Comparison of ENCODE assay signal across 29 mouse cellular contexts in the genomic region with DNA sequence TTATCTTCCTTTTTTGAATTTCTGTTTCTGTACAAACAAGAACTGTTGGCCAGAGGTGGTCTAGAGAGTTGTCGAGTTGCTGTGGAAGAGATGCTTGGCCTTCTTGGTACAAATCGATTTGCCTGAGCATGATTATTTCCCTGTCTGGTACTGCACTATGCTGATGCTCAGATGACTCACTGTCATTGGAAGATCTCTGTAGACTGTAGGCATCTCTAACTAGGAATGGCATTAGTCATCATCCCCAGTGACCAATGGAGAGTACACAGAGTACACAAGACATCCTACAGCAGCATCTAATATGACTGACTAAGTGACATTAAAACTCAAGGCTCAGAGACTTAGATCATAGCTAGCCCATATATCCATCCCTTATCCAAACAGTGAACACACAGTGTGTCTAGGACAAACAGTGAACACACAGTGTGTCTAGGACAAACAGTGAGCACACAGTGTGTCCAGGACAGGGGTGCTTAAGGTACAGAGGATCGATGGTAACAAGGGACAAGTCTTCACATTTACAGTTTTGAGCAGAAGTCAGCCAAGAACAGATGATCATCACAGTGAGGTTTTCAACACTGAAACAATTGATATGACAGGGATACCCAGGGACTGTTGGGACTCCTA. TPM values are rescaled to one million over a fixed set of nuclear protein-coding genes. Genes with fewer than 3 reads are reported as not detected.
A peak's percentile ranks its signal among the peaks of the same experiment; 100 is the strongest.
DNase-seq lines count a peak whose midpoint lies in the region; ATAC-seq and TF ChIP-seq lines count a peak whose summit lies in the region.
"Had no signal": no experiment of that assay in that cellular context is flagged by ENCODE, and none has a peak within 500 bp of the region (broad histone marks: within the 10 kb centered on the region; RNA-seq: fewer than 3 reads in every experiment).

No protein-coding gene starts in this region.

- H3K4me2 ChIP-seq in intestine, postnatal 0 days (replicated peaks; ENCODE audit: low read depth) = no peak overlapping the region
- H3K4me2 ChIP-seq: forebrain, embryonic 12.5 days; heart, embryonic 15.5 days; liver, embryonic 13.5 days had no signal

- H3K27ac ChIP-seq in MEL (ENCODE audit: control insufficient read depth, low read depth, low read length) = no peak overlapping the region
- no peak overlapping the region for H3K27ac ChIP-seq in intestine, postnatal 0 days (ENCODE audit: low read depth, low read length)
- no peak overlapping the region for H3K27ac ChIP-seq in limb, embryonic 10.5 days
- H3K27ac ChIP-seq: forebrain, embryonic 12.5 days; heart, embryonic 10.5 days; heart, embryonic 15.5 days; hindbrain, postnatal 0 days; liver, embryonic 13.5 days; macrophage had no signal

- peaks cover 14% of the 10 kb centered on the region for H3K79me2 ChIP-seq in MEL (ENCODE audit: control insufficient read depth, insufficient read depth, low read length, poor library complexity)

- TF ChIP-seq POLR2A in MEL (IDR thresholded peaks at IDR 0.05; ENCODE audit: control insufficient read depth in 1 of 2, insufficient read depth in 1 of 2, low read depth in 1 of 2, low read length in 2 of 2, poor library complexity in 1 of 2) = no peak

- no peak overlapping the region for H3K9ac ChIP-seq in MEL (ENCODE audit: control insufficient read depth, low read depth, low read length, poor library complexity, severe bottlenecking)
- H3K9ac ChIP-seq in intestine, postnatal 0 days (ENCODE audit: low read depth, low read length) = no peak overlapping the region
- H3K9ac ChIP-seq: forebrain, embryonic 12.5 days; forebrain, postnatal 0 days; heart, embryonic 15.5 days; liver, embryonic 13.5 days had no signal

- H3K4me1 ChIP-seq in MEL (ENCODE audit: control insufficient read depth in 1 of 2, insufficient read depth in 2 of 2, low read length in 2 of 2) = peaks cover 14 to 15% of the 10 kb centered on the region in 2 experiments
- 0 out of 2 replicates have a peak, but pooled peaks cover 9% of the 10 kb centered on the region for H3K4me1 ChIP-seq in intestine, postnatal 0 days (replicated peaks; ENCODE audit: control insufficient read depth, insufficient read depth, low read length)
- H3K4me1 ChIP-seq in limb, embryonic 10.5 days = peaks cover 8% of the 10 kb centered on the region

- no peak for TF ChIP-seq RAD21 in MEL (IDR thresholded peaks at IDR 0.05; ENCODE audit: low read depth, low read length)

- H3K4me3 ChIP-seq in MEL (ENCODE audit: control insufficient read depth in 1 of 2, insufficient read depth in 1 of 2, low read depth in 2 of 2, low read length in 2 of 2) = no peak overlapping the region
- no peak overlapping the region for H3K4me3 ChIP-seq in intestine, postnatal 0 days (ENCODE audit: low read depth, low read length)
- no peak overlapping the region for H3K4me3 ChIP-seq in limb, embryonic 10.5 days
- H3K4me3 ChIP-seq: forebrain, embryonic 12.5 days; heart, embryonic 10.5 days; heart, embryonic 15.5 days; liver, embryonic 13.5 days had no signal

- no peak for TF ChIP-seq CTCF in MEL (IDR thresholded peaks at IDR 0.05 in 2 of 3, conservative IDR thresholded peaks at IDR 0.05 in 1 of 3; ENCODE audit: control insufficient read depth in 1 of 3, insufficient read depth in 1 of 3, low read depth in 2 of 3, low read length in 3 of 3, poor library complexity in 1 of 3, severe bottlenecking in 1 of 3)
- no peak for TF ChIP-seq CTCF in intestine, postnatal 0 days (IDR thresholded peaks at IDR 0.05; ENCODE audit: low read depth)

- no peak for ATAC-seq in intestine, postnatal 0 days
- ATAC-seq: forebrain, postnatal 0 days; hindbrain, postnatal 0 days; intestine, embryonic 16.5 days; lung, postnatal 0 days had no signal

- H3K9me3 ChIP-seq in MEL (replicated peaks; ENCODE audit: insufficient read depth, low read length) = no peaks in the 10 kb centered on the region
- H3K9me3 ChIP-seq in intestine, postnatal 0 days (ENCODE audit: control insufficient read depth) = no peaks in the 10 kb centered on the region
- H3K9me3 ChIP-seq in limb, embryonic 10.5 days (replicated peaks) = no peaks in the 10 kb centered on the region
- H3K9me3 ChIP-seq: forebrain, embryonic 12.5 days; heart, embryonic 10.5 days; heart, embryonic 15.5 days; liver, embryonic 13.5 days had no signal

- TF ChIP-seq EP300 in MEL (IDR thresholded peaks at IDR 0.05; ENCODE audit: low read depth in 1 of 2, low read length in 2 of 2) = no peak

- intact Hi-C loops in left cerebral cortex, postnatal 10 days (cut with DNase I) = no loop called here

- WGBS in intestine, postnatal 0 days = 94% methylated on average over 3 of the region's 3 CpGs
- 94% methylated on average over 3 of the region's 3 CpGs for WGBS in limb, embryonic 10.5 days

- peak; percentile 13 for DNase-seq in right cerebral cortex, adult 18-20 months
- DNase-seq in right cerebral cortex, postnatal 25 days = no peak
- DNase-seq in MEL (ENCODE audit: low read depth, low spot score) = no peak
- DNase-seq in brain, adult 2 months (ENCODE audit: low read depth, low spot score) = peak; percentile 72
- no peak for DNase-seq in left cerebral cortex, postnatal 10 days (ENCODE audit: extremely low spot score in 1 of 2, low spot score in 2 of 2)
- no peak for DNase-seq in limb, embryonic 10.5 days (ENCODE audit: low spot score)
- DNase-seq: adrenal gland, postnatal 25 days; cerebellum, adult 2 months; cerebellum, postnatal 14 days; forebrain, postnatal 0 days; gastrocnemius, postnatal 14 days; heart, adult 11 months; kidney, adult 9 months; kidney, postnatal 10 days; layer of hippocampus, adult 9-11 months; liver, embryonic 13.5 days; lung, adult 18-20 months; midbrain, embryonic 14.5 days; right cerebral cortex, postnatal 14 days; spleen, adult 18-20 months; thymus, postnatal 25 days had no signal

- H3K36me3 ChIP-seq in MEL (ENCODE audit: control insufficient read depth in 1 of 2, insufficient read depth in 2 of 2, low read length in 2 of 2) = peaks cover 2 to 19% of the 10 kb centered on the region in 2 experiments; a peak in 3 of 4 replicates
- no peaks in the 10 kb centered on the region for H3K36me3 ChIP-seq in intestine, postnatal 0 days (ENCODE audit: control insufficient read depth, insufficient read depth)
- 0 out of 2 replicates have a peak, but pooled peaks cover 8% of the 10 kb centered on the region for H3K36me3 ChIP-seq in limb, embryonic 10.5 days
- H3K36me3 ChIP-seq: forebrain, embryonic 12.5 days; heart, embryonic 10.5 days; heart, embryonic 15.5 days had no signal

- H3K27me3 ChIP-seq in MEL (ENCODE audit: control insufficient read depth in 1 of 2, insufficient read depth in 2 of 2, low read length in 2 of 2) = no peaks in the 10 kb centered on the region
- H3K27me3 ChIP-seq in intestine, postnatal 0 days (replicated peaks; ENCODE audit: control insufficient read depth, insufficient read depth, low read length) = no peaks in the 10 kb centered on the region
- H3K27me3 ChIP-seq in limb, embryonic 10.5 days (ENCODE audit: low read depth, poor library complexity, severe bottlenecking) = no peaks in the 10 kb centered on the region
- H3K27me3 ChIP-seq: forebrain, embryonic 12.5 days; heart, embryonic 15.5 days; liver, embryonic 13.5 days had no signal

TF ChIP-seq in MEL, 35 proteins besides CTCF, POLR2A, EP300 and RAD21:
- TF ChIP-seq NELFE (IDR thresholded peaks at IDR 0.05; ENCODE audit: low read depth, low read length) (0 out of 2 replicates have a peak, but pooled peaks have one; percentile 20), MAX (IDR thresholded peaks at IDR 0.05; ENCODE audit: low read length) (no peak), ZKSCAN1 (IDR thresholded peaks at IDR 0.05; ENCODE audit: low read depth, low read length) (peak; percentile 93), JUND (IDR thresholded peaks at IDR 0.05; ENCODE audit: low read depth, low read length) (no peak)

RNA-seq across cellular contexts. Expression of a gene that starts 23.1 kb away (rescaled TPM):
- 70.3 and 73.6 TPM in 2 replicates for total RNA-seq in MEL (2012; rRNA removed)
- polyA plus RNA-seq in MEL (2012; ENCODE audit: insufficient read depth in 1 of 2, insufficient read length in 2 of 2, low read depth in 1 of 2, low replicate concordance in 2 of 2, missing spikeins in 1 of 2) = 100 to 1,000 TPM in 1 of 2 experiments, 10 to 100 TPM in 1; 95.6 to 246 TPM
- polyA plus RNA-seq in intestine, postnatal 0 days (2015; fragmentation: Nextera tagmentation; extraction: Ambion mirVana) = 16.0 and 16.6 TPM in 2 replicates
- total RNA-seq in left cerebral cortex, postnatal 10 days (2021) = 100 to 1,000 TPM; 130 to 131 TPM
- 61.4 and 63.8 TPM in 2 replicates for polyA plus RNA-seq in limb, embryonic 10.5 days (2016; fragmentation: Nextera tagmentation; extraction: Ambion mirVana)

RNA-seq across cellular contexts. Expression of a gene that starts 47.5 kb away (rescaled TPM):
- 13.7 and 14.9 TPM in 2 replicates for total RNA-seq in MEL (2012; rRNA removed)
- 10 to 100 TPM in 1 of 2 experiments, not detected in 1; 22.9 TPM for polyA plus RNA-seq in MEL (2012; ENCODE audit: insufficient read depth in 1 of 2, insufficient read length in 2 of 2, low read depth in 1 of 2, low replicate concordance in 2 of 2, missing spikeins in 1 of 2)
- polyA plus RNA-seq in intestine, postnatal 0 days (2015; fragmentation: Nextera tagmentation; extraction: Ambion mirVana) = 59.1 and 62.0 TPM in 2 replicates
- total RNA-seq in left cerebral cortex, postnatal 10 days (2021) = 10 to 100 TPM; 91.5 to 91.9 TPM
- polyA plus RNA-seq in limb, embryonic 10.5 days (2016; fragmentation: Nextera tagmentation; extraction: Ambion mirVana) = 75.9 and 84.2 TPM in 2 replicates

Comparison
In these comparisons a context has a peak if more than half of its experiments do, and no peak if none do; other contexts are left out.
1. DNase-seq: peak in right cerebral cortex, adult 18-20 months (single experiment) and brain, adult 2 months (single experiment); none in right cerebral cortex, postnatal 25 days (single experiment), MEL (single experiment), left cerebral cortex, postnatal 10 days (0 of 2) and limb, embryonic 10.5 days (single experiment).